Mouse (Mus musculus) bone marrow macrophage, adult 2 months (primary cell): Measurements from ENCODE around the gene Gpr61.

Experiments
- CTCF ChIP-seq: IDR thresholded peaks from 2 replicates; pipeline ENCODE4 v1.5.1; 2012; ENCODE audit warnings: low read depth, mild to moderate bottlenecking, low read length, moderate library complexity
- POLR2A ChIP-seq: IDR thresholded peaks from 2 replicates; pipeline ENCODE4 v1.6.1; 2012; ENCODE audit warnings: mild to moderate bottlenecking, low read depth, low read length, borderline replicate concordance

GRCm38 (mm10) chr3:108185460-108186097 is 30.9 kb upstream of the Gpr61 start:
- TF ChIP-seq CTCF (no peak), POLR2A (no peak)
